Mouse (Mus musculus): ENCODE results near the gene Icam2.
A peak's percentile ranks its signal among the peaks of the same experiment; 100 is the strongest.

Icam2 gene

DNA sequence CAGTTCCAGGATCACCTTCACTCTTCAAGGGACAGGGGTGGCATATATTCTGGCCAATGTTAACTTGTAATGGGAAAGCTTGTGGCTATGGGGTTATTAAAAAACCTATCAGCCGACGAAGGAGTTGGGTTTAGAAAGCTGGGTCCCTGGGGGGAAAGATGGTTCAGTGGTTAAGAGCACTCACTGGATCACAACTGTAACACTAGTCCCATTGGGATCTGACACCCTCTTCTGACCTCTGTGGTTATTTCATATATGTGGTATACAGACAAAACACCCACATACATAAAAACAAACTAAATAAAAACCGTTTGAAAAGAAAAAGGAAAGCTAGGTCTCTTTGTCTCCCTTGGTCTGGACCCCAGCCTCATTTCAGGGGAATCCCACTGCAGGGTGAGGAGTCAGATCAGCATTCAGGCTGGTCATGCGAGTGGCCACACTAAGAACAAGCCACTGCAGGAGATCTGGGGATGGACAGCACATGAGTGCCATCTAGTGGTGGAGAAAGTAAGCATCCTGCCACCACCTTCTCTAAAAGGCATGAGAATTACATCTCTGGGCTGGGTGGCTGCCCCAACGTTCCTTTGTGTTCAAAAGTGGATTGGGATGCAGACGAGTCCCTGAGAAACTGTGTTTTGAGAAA is 3.8 kb upstream of the Icam2 start:
- DNase-seq (ENCODE audit: low spot score in 2 of 2) = peak; percentile 18 to 64

DNA sequence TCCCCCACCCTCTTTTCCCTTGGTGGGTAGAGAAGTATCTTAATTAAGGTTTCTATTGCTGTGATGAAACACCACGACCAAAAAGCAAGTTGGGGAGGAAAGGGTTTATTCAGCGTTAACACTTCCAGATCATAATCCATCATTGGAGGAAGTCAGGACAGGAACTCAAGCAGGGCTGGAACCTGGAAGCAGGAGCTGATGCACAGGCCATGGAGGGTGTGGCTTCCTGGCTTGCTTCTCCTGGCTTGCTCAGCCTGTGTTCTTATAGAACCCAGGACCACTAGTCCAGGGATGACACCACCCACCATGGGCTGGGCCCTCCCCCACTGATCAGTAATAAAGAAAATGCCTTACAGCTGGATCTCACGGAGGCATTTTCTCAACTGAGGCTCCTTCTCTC is 2.9 kb upstream of the Icam2 start:
- DNase-seq (ENCODE audit: low spot score in 2 of 2) = no peak

DNA sequence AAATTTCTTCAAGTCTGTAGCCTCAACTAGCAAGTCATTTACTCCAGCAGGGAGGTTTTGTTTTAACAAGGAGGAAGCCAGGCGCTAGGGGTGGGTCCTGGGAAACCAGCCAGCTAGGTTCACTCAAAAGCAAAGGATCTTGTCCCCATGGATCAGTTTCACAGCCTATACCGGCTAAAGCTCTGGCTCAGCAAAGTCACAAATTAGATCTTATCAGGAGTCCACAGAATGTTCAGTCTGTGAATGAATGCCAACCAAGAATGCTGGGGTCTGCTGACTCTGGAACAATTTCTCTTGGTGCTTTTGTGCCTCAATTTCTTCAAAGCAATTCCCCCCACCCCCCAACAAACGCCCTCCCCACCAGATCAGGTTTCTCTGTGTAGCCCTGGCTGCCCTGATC is 1.7 kb upstream of the Icam2 start:
- DNase-seq (ENCODE audit: low spot score in 2 of 2) = no peak

DNA sequence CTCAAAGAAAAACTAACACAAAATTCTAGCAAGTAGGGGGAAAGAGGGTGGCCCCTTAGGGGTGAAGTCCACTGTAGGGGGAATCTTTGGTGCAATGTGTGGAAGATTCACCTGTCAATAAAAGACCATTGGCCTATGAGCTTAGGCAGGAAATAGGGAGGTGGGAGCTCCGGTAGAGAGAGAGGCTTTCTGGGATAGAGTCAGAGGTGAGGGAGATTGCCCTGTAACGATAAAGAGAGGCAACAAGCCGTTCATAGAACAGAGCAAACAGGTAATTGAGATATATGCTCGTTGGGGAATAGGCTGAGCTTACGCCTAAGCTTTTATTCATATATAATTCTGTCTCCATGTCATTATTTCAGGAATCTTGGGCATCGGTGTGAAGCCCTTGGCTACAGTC is 855 bp downstream of the Icam2 start:
- DNase-seq (ENCODE audit: low spot score in 2 of 2) = no peak

DNA sequence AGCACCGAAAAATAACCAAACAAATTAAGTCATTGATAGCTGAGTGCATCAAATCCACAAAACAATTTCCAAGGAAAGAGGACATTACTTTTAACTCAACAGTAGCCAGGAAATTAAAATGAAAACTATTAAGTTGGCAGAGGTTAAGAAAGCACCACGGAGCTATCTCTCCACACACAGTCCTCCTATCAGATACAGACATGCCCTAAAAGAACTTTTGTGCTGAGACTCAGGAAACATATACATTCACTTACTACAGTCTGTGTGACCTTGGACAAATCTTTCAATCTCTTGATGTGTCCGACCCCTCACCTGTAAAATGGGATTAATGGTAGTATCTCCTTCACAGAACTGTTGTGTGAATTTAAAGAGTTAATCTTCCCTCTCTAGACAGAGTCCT is 1.5 kb downstream of the Icam2 start:
- DNase-seq (ENCODE audit: low spot score in 2 of 2) = no peak

DNA sequence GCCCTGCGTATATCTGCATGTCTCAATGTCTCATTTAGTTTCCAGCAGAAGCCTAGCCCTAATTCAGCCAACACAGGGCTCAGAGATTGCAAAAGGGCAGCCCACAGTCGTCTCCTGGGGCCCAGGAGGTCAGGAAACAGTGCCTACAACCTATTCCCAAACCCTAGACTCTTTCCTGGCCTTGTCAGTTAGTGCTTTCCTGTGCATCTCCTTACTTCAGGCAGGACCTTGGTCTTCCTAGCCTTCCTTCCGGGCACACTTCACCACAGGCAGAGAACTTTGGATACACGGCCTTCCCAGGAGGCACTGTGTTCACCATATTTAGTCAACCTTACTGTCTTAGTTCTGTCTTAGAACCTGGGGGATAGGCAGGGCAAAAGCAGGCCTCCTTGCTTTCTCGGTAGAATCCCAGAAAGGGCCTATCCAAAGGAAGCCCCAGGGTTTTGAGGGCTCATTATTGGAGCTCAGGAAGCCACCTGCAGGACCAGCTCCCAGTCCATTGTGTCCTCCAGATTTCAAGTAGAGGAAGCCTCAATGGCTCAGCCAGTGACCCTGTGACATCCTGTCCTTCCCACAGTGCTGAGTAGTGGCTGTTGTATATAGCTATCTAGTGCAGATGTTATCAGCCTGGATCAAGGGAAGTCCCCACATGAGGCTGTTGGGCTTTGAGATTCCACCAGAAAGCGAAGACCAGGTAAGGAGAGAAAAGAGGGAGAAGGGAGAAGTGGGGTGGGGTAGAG is 4.7 kb downstream of the Icam2 start:
- no peak for DNase-seq (ENCODE audit: low spot score in 2 of 2)

DNA sequence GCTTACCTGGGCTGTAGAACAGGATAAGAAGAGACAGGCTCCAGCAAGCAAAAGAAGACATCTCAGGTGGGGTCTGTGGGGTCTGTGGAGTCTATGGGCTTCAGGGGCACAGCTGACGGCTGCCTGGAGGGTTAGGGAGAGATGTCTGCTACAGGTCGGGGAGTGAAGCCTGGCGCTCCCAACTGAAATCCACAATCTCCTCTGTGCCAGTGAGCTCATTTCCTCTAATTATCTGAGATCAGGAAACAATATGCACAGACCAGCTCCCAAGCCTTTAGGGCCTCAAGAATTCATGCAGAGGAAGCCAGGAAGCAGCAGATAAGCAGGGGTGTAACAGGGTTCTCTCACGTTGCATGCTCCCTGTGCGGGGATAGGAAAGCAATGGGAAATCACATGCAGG is 5.5 kb downstream of the Icam2 start:
- DNase-seq (ENCODE audit: low spot score in 2 of 2) = no peak

DNA sequence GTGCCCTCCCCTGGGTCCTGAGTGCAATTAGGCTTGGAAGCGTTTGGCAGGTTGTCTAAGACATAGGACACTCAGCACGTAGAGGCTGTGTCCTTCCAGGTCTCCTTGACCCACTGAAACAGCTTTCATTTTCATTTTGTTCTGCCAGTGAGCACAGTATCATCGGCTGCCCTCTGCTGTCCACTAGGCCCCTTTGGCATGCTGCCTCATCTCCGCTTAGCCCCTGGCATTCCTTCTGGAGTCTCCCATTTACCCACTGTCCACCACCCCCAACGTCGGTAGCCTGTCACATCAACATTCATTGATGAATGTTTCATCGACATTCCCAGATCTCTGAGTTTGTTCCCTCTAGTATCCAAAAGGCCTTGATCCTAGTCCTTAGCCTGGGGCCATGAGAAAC is 6.0 kb downstream of the Icam2 start:
- DNase-seq (ENCODE audit: low spot score in 2 of 2) = no peak

DNA sequence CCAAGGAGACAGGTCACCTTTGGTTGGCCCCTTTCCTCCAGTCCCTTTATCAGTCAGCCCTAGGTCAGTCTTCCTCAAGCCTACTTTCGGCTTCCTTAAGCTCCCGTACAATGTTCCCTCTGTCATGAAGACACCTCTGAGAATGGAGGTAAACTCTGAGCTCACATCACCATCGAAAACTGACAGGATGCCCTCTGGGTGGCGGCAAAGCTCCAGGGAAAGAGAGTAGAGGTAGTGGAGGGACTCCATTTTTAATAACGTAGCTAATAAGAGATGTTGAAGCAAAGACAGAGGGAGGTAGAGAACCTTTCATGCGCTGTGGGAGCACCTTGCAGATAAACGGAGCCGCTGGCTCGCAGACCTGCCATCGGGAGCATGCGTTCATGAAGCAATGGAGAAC is 6.9 kb downstream of the Icam2 start:
- DNase-seq (ENCODE audit: low spot score in 2 of 2) = no peak

DNA sequence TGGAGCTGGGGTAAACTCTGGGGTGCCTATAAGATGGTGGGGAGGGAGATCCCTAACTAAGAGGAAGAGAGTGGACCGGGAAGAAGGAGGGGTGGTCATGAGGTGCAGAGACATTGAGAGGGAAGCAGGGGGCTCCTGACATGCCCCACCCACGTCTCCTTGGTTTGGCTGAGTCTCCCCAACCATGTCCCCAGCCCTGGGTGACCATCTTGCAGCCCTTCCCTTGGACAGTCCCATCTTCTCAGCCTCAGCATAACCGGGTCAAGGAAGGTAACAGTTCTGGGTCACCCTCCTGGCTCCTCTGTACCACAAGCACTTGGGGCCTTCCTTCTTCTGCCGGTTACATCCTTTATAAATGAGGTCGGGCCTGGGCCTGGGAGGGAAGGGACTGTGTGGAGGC is 12.9 kb downstream of the Icam2 start:
- DNase-seq (ENCODE audit: low spot score in 2 of 2) = no peak

DNA sequence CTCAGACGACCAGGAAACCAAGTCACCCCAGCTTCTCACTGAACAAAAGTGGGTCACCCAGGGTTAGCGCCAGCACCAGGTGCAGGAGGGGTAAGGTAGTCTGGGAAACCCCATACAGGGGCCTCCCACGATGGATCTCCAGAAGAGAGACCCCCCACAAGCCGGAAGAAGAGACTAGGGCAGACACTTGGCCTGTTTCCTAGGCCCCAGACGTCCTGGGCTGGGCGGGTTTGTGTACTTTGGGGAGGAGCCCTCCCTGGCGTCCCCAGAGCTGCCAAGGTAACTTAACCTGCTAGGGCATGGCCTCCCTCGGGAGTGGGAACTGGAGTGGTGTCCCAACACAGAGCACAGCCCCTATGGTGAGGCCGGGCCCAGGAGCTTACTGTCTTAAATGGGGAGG is 13.3 kb downstream of the Icam2 start:
- DNase-seq (ENCODE audit: low spot score in 2 of 2) = no peak

DNA sequence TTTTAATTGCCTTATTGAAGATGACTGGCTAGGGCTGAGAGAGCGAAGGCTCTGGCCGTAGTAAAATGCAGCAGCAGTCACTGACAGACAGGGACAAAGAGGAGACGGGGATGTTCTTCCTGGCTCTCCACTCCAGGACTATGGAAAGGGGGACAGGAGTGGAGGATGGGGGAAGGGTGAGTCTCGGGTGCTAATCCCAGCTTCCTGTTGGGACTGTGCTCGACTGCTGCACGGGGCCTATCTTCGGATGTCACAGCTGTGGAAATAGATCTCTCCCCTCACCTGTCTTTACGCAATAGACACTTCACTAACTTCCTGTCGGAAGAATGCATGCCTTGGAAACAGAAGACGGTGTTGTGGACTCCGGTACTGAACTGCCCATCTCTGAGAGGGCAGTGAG is 13.9 kb downstream of the Icam2 start:
- no peak for DNase-seq (ENCODE audit: low spot score in 2 of 2)

DNA sequence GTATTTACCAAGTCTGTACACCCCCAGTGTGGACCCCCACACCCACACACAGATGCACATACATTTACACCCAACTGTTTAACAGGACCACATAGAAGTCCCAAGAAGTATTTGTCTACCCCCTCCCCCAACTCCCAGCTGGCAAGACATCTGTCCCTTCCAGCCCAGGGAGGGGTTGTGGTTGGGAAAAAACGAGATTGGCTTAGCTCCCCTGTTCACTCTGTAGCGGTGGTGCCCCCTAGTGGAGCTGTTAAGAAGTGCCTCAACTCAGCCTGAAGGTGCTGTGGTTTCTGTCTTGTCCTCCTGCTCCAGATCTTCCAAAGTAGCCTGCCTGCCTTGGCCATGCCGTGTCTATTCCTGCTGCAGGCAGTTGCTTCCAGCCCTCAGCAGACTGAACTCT is 21.6 kb downstream of the Icam2 start:
- DNase-seq (ENCODE audit: low spot score in 2 of 2) = peak; percentile 66 to 70

DNA sequence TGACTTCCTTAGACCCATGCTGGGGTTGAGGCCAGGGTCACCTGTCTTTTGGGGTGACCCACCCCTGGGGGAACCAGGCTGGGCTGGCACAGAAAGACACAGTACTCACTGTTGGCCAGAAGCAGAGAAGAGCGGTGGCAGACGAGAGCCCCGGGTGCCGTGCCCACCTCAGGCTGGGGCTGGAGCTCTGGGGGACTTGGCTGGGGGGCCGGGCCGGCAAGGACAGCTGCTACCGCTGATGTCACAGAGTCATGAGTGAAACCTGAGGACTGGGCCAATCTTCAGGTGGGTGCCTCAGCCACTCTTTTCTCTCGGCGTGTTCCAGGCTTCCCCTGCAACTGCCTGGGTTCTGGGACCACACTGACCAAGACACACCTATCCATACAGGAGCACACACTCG is 22.5 kb downstream of the Icam2 start, which contains the start of gene Prr29:
Gene Prr29, plus strand, starts transcription at position 107 of the 400 bp plus-strand sequence.
- no peak for DNase-seq (ENCODE audit: low spot score in 2 of 2)

DNA sequence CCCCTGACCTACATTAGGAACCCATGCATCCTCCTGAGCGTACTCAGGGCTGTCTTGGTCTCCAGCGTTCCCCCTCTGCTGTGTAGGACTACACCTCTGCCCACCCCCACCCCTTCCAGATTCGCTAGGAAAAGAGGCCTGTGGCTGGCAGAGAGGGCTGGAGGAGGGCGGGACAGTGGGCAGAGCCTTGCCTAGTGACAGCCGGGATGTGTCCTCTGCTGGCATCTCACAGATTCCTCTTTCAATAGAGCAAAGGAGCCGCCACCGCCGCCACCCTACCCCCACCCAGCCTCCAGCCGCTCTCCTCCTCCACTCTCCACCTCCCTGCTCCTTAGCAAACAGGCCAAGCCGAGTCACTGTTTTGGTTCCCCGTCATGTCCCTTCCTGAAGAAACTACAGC is 23.2 kb downstream of the Icam2 start:
- no peak for DNase-seq (ENCODE audit: low spot score in 2 of 2)

DNA sequence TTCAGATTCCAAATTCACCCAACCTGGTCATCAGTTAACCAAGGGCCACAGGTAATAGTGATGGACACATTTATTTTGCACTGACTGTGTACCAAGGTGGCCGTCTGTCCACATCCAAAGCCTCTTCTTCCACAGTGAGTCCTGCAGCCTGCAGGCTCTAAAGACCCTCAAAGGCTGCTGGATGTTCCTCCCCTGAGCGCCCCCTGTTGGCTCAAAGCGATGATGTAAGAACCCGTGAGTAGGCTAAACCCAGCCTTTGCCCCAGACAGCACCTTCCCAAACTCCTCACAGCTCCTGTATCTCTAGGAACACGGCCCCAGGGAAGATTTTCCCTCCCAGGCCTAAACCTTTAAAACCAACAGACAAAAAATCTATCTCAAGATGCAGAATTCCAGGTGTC is 28.5 kb downstream of the Icam2 start:
- DNase-seq (ENCODE audit: low spot score in 2 of 2) = no peak

DNA sequence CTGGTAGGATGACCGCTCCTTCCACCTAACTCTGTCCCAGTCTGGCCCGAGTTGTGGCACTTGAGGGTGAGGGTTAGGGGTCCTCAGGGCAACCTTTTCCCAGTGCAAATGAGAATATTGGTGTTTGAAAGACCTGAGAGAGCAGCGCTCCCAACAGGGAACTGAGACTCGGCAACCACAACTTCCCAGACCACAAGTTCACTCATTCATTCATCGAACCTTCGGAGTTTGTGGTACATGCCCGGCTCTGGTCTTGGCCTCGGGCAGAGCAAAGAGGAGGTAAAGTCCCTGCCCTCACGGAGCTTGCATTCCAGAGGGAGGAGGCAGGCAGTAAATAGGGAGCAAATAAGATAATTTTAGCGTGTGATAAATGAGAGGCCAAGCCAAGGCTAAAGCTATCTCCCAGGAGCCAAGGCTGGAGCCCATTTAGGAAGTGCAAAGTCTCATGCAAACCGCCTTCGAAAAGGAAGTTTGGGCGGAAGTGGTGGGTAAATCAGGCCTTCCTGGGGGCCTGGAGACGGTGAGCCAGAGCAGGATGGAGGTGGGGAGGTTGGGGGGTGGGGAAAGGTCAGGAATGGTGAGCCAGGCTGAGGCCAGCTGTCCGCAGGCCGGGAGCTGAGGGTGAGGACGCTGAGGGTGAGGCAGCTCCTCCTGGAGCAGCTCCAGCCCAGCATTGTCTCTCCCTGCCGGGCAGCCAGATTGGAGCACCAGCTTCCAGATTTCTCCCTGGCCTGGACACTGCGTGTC is 32.3 kb downstream of the Icam2 start:
- no peak for DNase-seq (ENCODE audit: low spot score in 2 of 2)

DNA sequence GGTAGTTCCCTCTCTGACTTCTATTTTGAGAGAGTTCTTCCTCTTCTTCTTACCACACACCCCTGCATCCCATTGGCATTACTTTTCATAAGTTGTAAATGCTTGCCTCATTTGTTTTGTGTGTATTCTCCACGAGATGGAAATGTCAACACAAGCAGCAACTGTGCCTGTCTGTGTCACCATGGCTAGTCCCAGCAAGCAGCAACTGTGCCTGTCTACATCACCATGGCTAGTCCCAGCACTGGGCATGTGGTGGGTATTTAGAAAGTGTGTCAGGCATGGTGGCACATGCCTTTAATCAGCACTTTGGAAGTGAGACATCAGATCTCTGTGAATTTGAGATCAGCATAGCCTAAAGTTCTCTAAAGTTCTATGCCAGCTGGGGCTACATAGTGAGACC is 33.7 kb downstream of the Icam2 start:
- DNase-seq (ENCODE audit: low spot score in 2 of 2) = no peak

DNA sequence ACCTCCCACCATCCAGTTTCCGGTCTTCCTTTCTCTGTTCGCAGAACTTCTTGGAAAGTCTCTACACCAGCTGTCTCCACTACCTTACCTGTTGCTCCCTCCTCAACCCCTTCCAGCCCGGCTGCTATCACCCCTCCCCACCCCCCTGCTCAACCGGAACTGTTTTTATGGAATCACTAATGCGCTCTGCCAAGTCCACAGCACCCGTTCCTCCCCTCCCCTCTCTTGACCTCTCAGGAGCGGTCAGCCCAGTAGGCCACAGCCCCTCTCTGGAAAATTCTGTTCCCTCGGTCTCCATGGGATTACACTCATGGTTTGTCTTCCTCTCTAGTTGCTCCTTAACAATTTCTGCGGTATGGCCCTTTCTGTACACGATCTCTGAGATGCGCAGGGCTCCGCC is 34.7 kb downstream of the Icam2 start, which contains the start of gene Scn4a:
Gene Scn4a, minus strand, starts transcription at position 101 of the 400 bp plus-strand sequence.
- no peak for DNase-seq (ENCODE audit: low spot score in 2 of 2)

DNA sequence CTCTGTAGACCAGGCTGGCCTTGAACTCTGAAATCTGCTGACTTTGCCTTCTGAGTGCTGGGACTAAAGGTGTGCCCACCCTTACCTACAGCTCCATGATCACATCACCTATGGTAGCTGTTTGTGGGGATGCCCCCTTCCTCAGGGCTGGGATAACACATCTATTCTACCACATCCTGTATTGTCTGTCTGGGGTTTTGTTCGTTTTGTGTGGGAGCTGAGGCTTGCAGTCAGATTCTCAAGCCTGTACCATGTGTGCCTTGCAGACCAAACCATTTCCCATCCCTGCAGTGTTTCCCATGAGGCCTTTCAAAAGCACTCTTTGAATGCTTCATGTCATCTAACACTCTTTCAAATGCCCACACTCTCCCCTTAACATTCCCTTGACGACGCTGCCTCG is 35.9 kb downstream of the Icam2 start:
- DNase-seq (ENCODE audit: low spot score in 2 of 2) = no peak

DNA sequence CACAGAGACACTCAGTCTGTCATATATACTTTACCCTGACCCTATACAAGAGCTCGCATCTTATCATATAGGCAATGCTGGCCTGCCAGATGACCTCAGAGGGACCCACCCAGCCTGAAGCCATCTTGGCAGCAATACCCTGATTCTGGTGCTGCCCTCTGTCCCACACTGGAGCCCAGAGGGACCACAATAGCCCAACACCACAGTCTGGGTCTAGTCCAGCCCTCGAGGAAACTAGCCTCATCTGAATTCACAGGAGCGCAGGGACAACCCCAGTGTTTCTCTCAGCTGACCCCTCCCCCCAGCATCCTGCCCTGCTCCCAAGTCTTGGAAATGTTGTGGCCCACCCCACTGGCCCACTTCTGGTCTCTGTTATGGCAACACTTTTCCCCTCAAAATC is 36.6 kb downstream of the Icam2 start:
- DNase-seq (ENCODE audit: low spot score in 2 of 2) = peak in 1 of 2 experiments; percentile 37

DNA sequence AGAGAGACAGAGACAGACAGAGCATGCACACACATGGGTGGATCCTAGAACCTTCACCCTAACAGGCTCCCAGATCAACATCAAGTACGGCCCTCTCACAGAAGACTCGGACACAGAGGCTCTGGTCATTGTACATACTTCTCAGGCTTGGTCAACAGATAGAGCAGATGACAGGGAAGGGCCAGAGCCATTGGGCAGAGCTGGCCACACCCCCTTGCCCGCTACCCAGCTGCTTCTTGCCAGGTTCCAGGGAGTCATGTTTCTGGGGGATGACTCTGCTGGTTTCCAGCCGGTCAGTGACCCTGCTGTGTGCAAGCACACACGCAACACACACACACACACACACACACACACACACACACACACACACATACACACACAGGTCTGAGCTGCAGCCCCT is 37.0 kb downstream of the Icam2 start:
- no peak for DNase-seq (ENCODE audit: low spot score in 2 of 2)

DNA sequence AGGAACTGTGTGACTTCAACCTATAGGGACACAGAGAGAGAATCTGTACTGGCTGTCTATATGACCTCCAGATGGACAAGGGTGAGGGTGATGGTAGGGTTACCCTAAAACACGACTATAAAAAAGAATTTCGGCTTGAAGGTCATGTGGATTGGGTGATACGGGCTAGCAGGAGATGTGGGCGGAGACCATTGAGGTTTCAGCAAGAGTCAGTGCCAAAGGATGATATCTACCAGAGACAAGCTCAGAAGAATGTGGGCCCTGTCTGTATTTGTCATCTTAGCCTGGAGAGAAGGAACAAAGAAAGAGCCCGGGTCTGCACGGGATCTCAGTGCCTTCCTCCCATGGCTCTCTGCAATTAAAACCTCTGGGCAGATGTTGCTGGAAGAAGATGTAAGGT is 38.1 kb downstream of the Icam2 start:
- DNase-seq (ENCODE audit: low spot score in 2 of 2) = no peak
